Mouse (Mus musculus) lung, adult 2 months (tissue): ENCODE measurements at regions not wholly inside any gene's neighbourhood (a gene's known extent, or its start where the extent isn't known, plus 50 kb on each side); places are given as distances from the start of the nearest gene placed in this dataset.

Experiments used
- DNase-seq: peaks from one replicate; pipeline ENCODE4 v3.0.0; 2022
- H3K4me1 ChIP-seq: fragments of 200-500 bp; 2 replicates; pipeline ENCODE4 v1.6.1; 2011; ENCODE audit warnings: low read length; ENCODE audit not compliant: control insufficient read depth, insufficient read depth
- H3K4me3 ChIP-seq: fragments of 200-500 bp; replicated peaks from 2 replicates; pipeline ENCODE3; 2011; ENCODE audit warnings: low read depth, mild to moderate bottlenecking, control low read depth, low read length; ENCODE audit errors: extremely low read depth
- CTCF ChIP-seq: fragments of 200-500 bp; IDR thresholded peaks from 2 replicates; pipeline ENCODE4 v1.5.1; 2011; ENCODE audit warnings: mild to moderate bottlenecking, low read length, control low read depth; ENCODE audit not compliant: insufficient read depth
- POLR2A ChIP-seq: fragments of 200-500 bp; IDR thresholded peaks from 2 replicates; pipeline ENCODE4 v1.6.1; 2011; ENCODE audit warnings: low read depth, mild to moderate bottlenecking, control low read depth, low read length, borderline replicate concordance; ENCODE audit errors: extremely low read depth
- WGBS: fragments of 180-500 bp; shearing (Covaris S2); methylation state at CpG from one replicate; pipeline ENCODE4 v1.1.7; 2018; 5-methylcytosine and 5-hydroxymethylcytosine counted together

GRCm38 (mm10) chr14:79837101-79837500 is 66.0 kb upstream of the Pcdh8 start:
- TF ChIP-seq CTCF = no peak
- no peak for TF ChIP-seq POLR2A
- 77% methylated on average over 5 of the region's 5 CpGs for WGBS
- no peak for DNase-seq
- Histone ChIP-seq H3K4me1 (no peaks in the 10 kb centered on the region), H3K4me3 (no peak overlapping the region)

GRCm38 (mm10) chr14:79836186-79836585 is 65.1 kb upstream of the Pcdh8 start:
- no peaks in the 10 kb centered on the region for H3K4me1 ChIP-seq
- no peak for TF ChIP-seq CTCF
- TF ChIP-seq POLR2A = no peak
- H3K4me3 ChIP-seq = no peak overlapping the region
- WGBS = 98% methylated on average over 4 of the region's 6 CpGs
- DNase-seq = no peak

GRCm38 (mm10) chr14:79824670-79825446 is 53.7 kb upstream of the Pcdh8 start:
- Histone ChIP-seq H3K4me3 (no peak overlapping the region), H3K4me1 (no peaks in the 10 kb centered on the region)
- WGBS = 85% methylated on average over 11 of the region's 11 CpGs
- no peak for DNase-seq
- TF ChIP-seq POLR2A (no peak), CTCF (no peak)

GRCm38 (mm10) chr14:79822453-79823117 is 51.5 kb upstream of the Pcdh8 start:
- no peak for TF ChIP-seq CTCF
- no peak overlapping the region for H3K4me3 ChIP-seq
- no peak for DNase-seq
- no peaks in the 10 kb centered on the region for H3K4me1 ChIP-seq
- WGBS = 73% methylated on average over 16 of the region's 16 CpGs

- no peaks in the 10 kb centered on the region for H3K4me1 ChIP-seq
- no peak for DNase-seq
- TF ChIP-seq POLR2A (no peak), CTCF (no peak)
- WGBS = 81% methylated on average over 5 of the region's 5 CpGs
- no peak overlapping the region for H3K4me3 ChIP-seq
Observed at GRCm38 (mm10) chr14:79822011-79822435, 50.9 kb upstream of the Pcdh8 start.

GRCm38 (mm10) chr14:79821352-79822010 is 50.4 kb upstream of the Pcdh8 start:
- no peaks in the 10 kb centered on the region for H3K4me1 ChIP-seq
- 68% methylated on average over 5 of the region's 5 CpGs for WGBS
- DNase-seq = no peak
- no peak for TF ChIP-seq CTCF
- no peak for TF ChIP-seq POLR2A
- no peak overlapping the region for H3K4me3 ChIP-seq
